Mouse (Mus musculus): ENCODE results near the gene Grk5. TPM values are rescaled to one million over a fixed set of nuclear protein-coding genes. Genes with fewer than 3 reads are reported as not detected.
A peak's percentile ranks its signal among the peaks of the same experiment; 100 is the strongest.
"Not testable (repeated sequence)": the region's sequence is repeated elsewhere in the genome, so short reads cannot be mapped to it uniquely, and the experiment has no call there.

Grk5 gene
- total and polyA plus RNA-seq, 3 experiments, result 1.2 to 36.3 (median 16.6) TPM

- no peak for DNase-seq
Observed at GRCm38 (mm10) chr19:60911653-60912052, 22.1 kb downstream of the Grk5 start.

- DNase-seq, result peak; percentile 78
Observed at GRCm38 (mm10) chr19:60915236-60915635, 25.7 kb downstream of the Grk5 start.

- DNase-seq, result no peak
Observed at GRCm38 (mm10) chr19:60915862-60916261, 26.3 kb downstream of the Grk5 start.

- DNase-seq, result no peak
Observed at GRCm38 (mm10) chr19:60916869-60917570, 27.5 kb downstream of the Grk5 start.

GRCm38 (mm10) chr19:60924534-60924933, 35.0 kb downstream of the Grk5 start:
- not testable (repeated sequence) for DNase-seq

- no peak for DNase-seq
Observed at GRCm38 (mm10) chr19:60935001-60935400, 45.5 kb downstream of the Grk5 start.

GRCm38 (mm10) chr19:60939954-60940379, 50.4 kb downstream of the Grk5 start:
- DNase-seq, result peak; percentile 75

- DNase-seq, result no peak
Observed at GRCm38 (mm10) chr19:60940866-60941265, 51.3 kb downstream of the Grk5 start.

- peak; percentile 82 for DNase-seq
Observed at GRCm38 (mm10) chr19:60945801-60946311, 56.3 kb downstream of the Grk5 start.

GRCm38 (mm10) chr19:60946656-60947055, 57.1 kb downstream of the Grk5 start:
- DNase-seq, result peak; percentile 49

GRCm38 (mm10) chr19:60948996-60949395, 59.4 kb downstream of the Grk5 start:
- DNase-seq, result no peak

GRCm38 (mm10) chr19:60950056-60950869, 60.7 kb downstream of the Grk5 start:
- DNase-seq, result peak; percentile 68

GRCm38 (mm10) chr19:60955131-60955530, 65.6 kb downstream of the Grk5 start:
- no peak for DNase-seq

- DNase-seq, result no peak
Observed at GRCm38 (mm10) chr19:60955712-60956111, 66.2 kb downstream of the Grk5 start.

GRCm38 (mm10) chr19:60956198-60956750, 66.7 kb downstream of the Grk5 start:
- peak; percentile 66 for DNase-seq

- DNase-seq, result no peak
Observed at GRCm38 (mm10) chr19:60959706-60960230, 70.2 kb downstream of the Grk5 start.

GRCm38 (mm10) chr19:60962358-60963061, 73.0 kb downstream of the Grk5 start:
- peak; percentile 11 for DNase-seq

GRCm38 (mm10) chr19:60967909-60968308, 78.4 kb downstream of the Grk5 start:
- no peak for DNase-seq

- DNase-seq, result peak; percentile 38
Observed at GRCm38 (mm10) chr19:60970406-60970805, 80.9 kb downstream of the Grk5 start.

- DNase-seq, result no peak
Observed at GRCm38 (mm10) chr19:60971598-60971997, 82.0 kb downstream of the Grk5 start.

GRCm38 (mm10) chr19:60972281-60973015, 82.9 kb downstream of the Grk5 start:
- no peak for DNase-seq
